Mouse (Mus musculus) bone marrow, adult 2 months (tissue): ENCODE measurements around the gene Rsg1.

Experiments
- CTCF ChIP-seq: fragments of 200-500 bp; IDR thresholded peaks from 2 replicates; pipeline ENCODE4 v1.5.1; 2011; ENCODE audit warnings: low read length, control low read depth; ENCODE audit not compliant: control insufficient read depth, insufficient read depth
- POLR2A ChIP-seq: fragments of 200-500 bp; IDR thresholded peaks from 2 replicates; pipeline ENCODE4 v1.6.1; 2011; ENCODE audit warnings: low read depth, mild to moderate bottlenecking, control low read depth, low read length, borderline replicate concordance; ENCODE audit not compliant: control insufficient read depth

DNA sequence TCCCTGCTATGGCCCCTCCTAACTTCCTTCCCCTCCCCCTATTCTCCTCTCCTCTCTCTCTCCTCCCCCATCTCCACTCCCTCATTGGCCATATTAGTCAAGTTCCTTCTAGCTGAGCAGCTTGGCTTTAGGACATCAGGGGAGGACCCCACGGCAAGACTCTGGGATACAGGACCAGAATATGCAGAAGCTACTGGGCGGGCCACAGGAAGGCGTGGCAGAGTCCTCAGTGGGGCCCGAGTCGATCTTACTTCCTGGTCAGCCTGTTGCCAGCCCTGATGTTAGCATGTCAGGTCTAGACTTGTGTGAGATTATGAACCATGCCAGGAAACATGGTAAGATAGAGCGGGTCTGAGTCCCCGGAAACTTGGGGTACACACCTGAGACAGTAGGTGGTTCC, 14.9 kb downstream of the Rsg1 start:
- TF ChIP-seq CTCF (no peak), POLR2A (no peak)
